Mouse (Mus musculus): ENCODE measurements around the gene Nwd2. TPM values are rescaled to one million over a fixed set of nuclear protein-coding genes. Genes with fewer than 3 reads are reported as not detected.

The Nwd2 gene
- polyA plus RNA-seq, 1 experiment from 2014 or later: 6.1 TPM

GRCm38 (mm10) chr5:63652705-63653104 lies 3.8 kb downstream of the Nwd2 start:
- no peak for TF ChIP-seq CTCF (IDR thresholded peaks at IDR 0.05)
- ChIA-PET CTCF (interaction anchor here (1.0 kb wide), 1 partner anchor 17 kb away, joined by 3 read pairs; no protein-coding TSS in a partner anchor), POLR2A (interaction anchor here (0.6 kb wide), 1 partner anchor 449 kb away, joined by 3 read pairs; no protein-coding TSS in a partner anchor)
- peaks cover 32% of the 10 kb centered on the region for H3K27me3 ChIP-seq
- DNase-seq (ENCODE audit: low read depth, low spot score) (no peak), ATAC-seq (no peak)
- in situ Hi-C loops (cut with MboI; ENCODE audit: low pct_unique_long_range_greater_than_20kb): no loop called here

DNA sequence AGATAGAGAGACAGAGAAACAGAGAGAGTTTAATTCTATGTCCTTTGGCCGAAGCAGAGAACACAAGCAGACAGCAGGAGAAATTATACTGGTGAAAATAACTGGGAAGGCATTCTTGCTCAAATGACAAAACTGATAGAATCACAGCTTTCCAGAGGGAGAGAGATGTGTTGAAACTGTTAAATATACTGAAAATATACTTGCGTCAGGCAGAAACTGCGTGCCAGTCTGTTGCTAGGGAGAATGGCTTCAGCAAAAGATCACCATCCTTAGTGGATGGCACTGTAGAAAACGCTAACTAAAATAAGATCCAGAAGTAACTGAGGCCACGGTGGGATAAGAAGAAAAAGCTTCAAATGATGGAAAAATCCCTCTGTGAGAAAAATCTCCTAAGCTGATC lies 18.0 kb downstream of the Nwd2 start:
- ChIA-PET CTCF (interaction anchor here (2.9 kb wide), 1 partner anchor 17 kb away, joined by 16 read pairs; the partner anchor contains the start of gene Nwd2), POLR2A (no interaction called here)
- no peak for TF ChIP-seq CTCF (IDR thresholded peaks at IDR 0.05)
- no peak for ATAC-seq
- in situ Hi-C loops (cut with MboI; ENCODE audit: low pct_unique_long_range_greater_than_20kb): no loop called here
- no peak for DNase-seq (ENCODE audit: low read depth, low spot score)
- peaks cover 10% of the 10 kb centered on the region for H3K27me3 ChIP-seq

DNA sequence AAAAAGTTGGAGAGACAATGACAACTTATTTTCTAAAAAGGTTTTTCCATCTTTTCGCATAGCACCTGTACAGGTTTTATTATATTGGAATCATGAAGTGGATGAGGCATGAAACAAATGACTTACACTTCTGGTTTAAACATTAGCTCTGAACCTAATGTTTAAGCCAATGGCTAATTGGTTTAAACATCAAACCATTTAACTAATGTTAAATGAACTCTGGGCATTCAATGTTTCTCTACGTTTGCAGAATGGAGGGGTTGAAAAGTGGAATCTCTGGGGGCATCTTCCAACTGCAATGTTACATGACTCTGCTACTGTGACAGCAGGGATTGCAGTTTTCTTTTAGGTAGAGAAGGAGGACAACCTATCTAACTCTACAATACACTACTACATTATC lies 27.0 kb downstream of the Nwd2 start:
- CTCF ChIA-PET: no interaction called here
- POLR2A ChIA-PET: no interaction called here
- H3K27me3 ChIP-seq: peaks cover 20% of the 10 kb centered on the region

GRCm38 (mm10) chr5:63689084-63689483 lies 40.2 kb downstream of the Nwd2 start:
- DNase-seq (ENCODE audit: low read depth, low spot score): peak; percentile 3
- no peak for TF ChIP-seq CTCF (IDR thresholded peaks at IDR 0.05)
- no peak for ATAC-seq
- no peaks in the 10 kb centered on the region for H3K27me3 ChIP-seq
- ChIA-PET CTCF (no interaction called here), POLR2A (no interaction called here)
- in situ Hi-C loops (cut with MboI; ENCODE audit: low pct_unique_long_range_greater_than_20kb): no loop called here

More for the DNA sequence above, 27.0 kb downstream of the Nwd2 start:
- no peak for TF ChIP-seq CTCF (IDR thresholded peaks at IDR 0.05)
- no peak for ATAC-seq
- in situ Hi-C loops (cut with MboI; ENCODE audit: low pct_unique_long_range_greater_than_20kb): no loop called here
- no peak for DNase-seq (ENCODE audit: low read depth, low spot score)

- TF ChIP-seq CTCF (IDR thresholded peaks at IDR 0.05): no peak
- in situ Hi-C loops (cut with MboI; ENCODE audit: low pct_unique_long_range_greater_than_20kb): no loop called here
- DNase-seq (ENCODE audit: low read depth, low spot score) (no peak), ATAC-seq (no peak)
- POLR2A ChIA-PET: no interaction called here
- CTCF ChIA-PET: interaction anchor here (0.9 to 1.6 kb wide), 2 partner anchors 10 to 17 kb away, joined by 3 read pairs; no protein-coding TSS in a partner anchor
- peaks cover 28% of the 10 kb centered on the region for H3K27me3 ChIP-seq
These were observed 47.9 kb downstream of the Nwd2 start for GRCm38 (mm10) chr5:63696784-63697183.

DNA sequence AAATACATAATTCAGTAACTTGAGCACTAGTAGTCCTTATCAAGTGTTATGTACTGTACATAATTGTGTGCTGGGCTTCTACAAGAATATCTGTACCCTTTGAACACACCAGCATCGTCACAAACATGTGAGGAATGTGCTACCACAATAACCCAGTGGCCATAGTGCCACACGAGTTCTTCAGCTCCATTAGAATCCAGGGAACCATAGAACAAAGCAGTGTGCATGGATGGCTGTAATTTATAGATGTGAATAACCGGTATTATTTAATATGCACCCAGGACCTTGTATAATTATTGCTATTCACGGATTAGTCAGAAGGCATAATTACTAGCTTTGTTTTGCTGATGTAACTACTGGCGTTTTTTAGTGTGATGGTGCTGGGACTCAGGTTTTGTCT lies 48.3 kb downstream of the Nwd2 start:
- ATAC-seq: no peak
- ChIA-PET POLR2A (no interaction called here), CTCF (interaction anchor here (1.6 kb wide), 1 partner anchor 11 kb away, joined by 3 read pairs; no protein-coding TSS in a partner anchor)
- no peak for DNase-seq (ENCODE audit: low read depth, low spot score)
- in situ Hi-C loops (cut with MboI; ENCODE audit: low pct_unique_long_range_greater_than_20kb): no loop called here
- peaks cover 28% of the 10 kb centered on the region for H3K27me3 ChIP-seq
- no peak for TF ChIP-seq CTCF (IDR thresholded peaks at IDR 0.05)

DNA sequence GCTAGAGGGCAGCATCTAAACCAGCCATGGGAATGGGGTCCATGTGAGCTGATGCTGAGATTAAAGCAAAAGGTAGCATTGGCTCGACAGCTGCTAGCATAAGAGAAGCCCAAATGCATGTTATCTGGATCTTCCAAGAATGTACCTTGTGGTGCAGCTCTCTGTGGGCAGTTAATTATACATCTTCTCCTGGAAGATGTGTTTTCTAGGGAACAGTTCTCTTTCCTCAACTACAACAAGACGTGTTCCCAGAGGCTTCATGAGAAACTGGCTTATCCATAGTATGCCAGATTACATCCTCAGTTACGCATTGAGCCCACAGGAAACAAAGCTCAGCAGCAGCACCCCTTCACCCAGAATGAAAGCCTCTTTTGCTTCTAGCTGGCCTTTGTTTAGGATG lies 80.1 kb downstream of the Nwd2 start:
- H3K27me3 ChIP-seq: peaks cover 10% of the 10 kb centered on the region
- ChIA-PET POLR2A (no interaction called here), CTCF (interaction anchor here (1.1 kb wide), 1 partner anchor 18 kb away, joined by 3 read pairs; no protein-coding TSS in a partner anchor)
- ATAC-seq (no peak), DNase-seq (ENCODE audit: low read depth, low spot score) (no peak)
- in situ Hi-C loops (cut with MboI; ENCODE audit: low pct_unique_long_range_greater_than_20kb): no loop called here
- TF ChIP-seq CTCF (IDR thresholded peaks at IDR 0.05): no peak

- peaks cover 7% of the 10 kb centered on the region for H3K27me3 ChIP-seq
- DNase-seq (ENCODE audit: low read depth, low spot score) (no peak), ATAC-seq (no peak)
- CTCF ChIA-PET: interaction anchor here (2.0 kb wide), 1 partner anchor 38 kb away, joined by 9 read pairs; no protein-coding TSS in a partner anchor
- POLR2A ChIA-PET: no interaction called here
- TF ChIP-seq CTCF (IDR thresholded peaks at IDR 0.05): no peak
- in situ Hi-C loops (cut with MboI; ENCODE audit: low pct_unique_long_range_greater_than_20kb): no loop called here
These were observed 86.6 kb downstream of the Nwd2 start for GRCm38 (mm10) chr5:63735521-63735920.

DNA sequence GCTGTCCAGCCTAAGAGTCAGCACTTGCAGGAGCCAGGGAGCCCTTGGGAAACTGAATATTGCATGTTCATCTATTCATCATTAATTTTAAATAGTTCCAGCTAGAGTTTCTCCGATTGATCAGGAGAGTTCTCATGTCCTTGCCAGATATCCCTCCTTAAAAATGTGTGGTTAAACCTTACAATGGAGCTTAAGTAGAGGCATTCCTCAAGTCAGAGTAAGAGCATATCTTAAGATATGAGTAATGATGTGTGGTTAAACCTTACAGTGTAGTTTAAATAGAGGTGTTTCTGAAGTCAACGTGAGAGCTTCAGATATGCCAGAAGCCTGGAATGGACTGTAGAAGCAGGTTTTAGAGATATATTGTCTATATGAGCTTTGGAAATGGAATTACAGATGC lies 94.5 kb downstream of the Nwd2 start:
- ATAC-seq (peak; percentile 97), DNase-seq (ENCODE audit: low read depth, low spot score) (no peak)
- CTCF ChIA-PET: interaction anchor here (0.8 to 1.6 kb wide), 2 partner anchors 11 to 75 kb away, joined by 3 read pairs; no protein-coding TSS in a partner anchor
- no peak for TF ChIP-seq CTCF (IDR thresholded peaks at IDR 0.05)
- POLR2A ChIA-PET: no interaction called here
- peaks cover 7% of the 10 kb centered on the region for H3K27me3 ChIP-seq
- in situ Hi-C loops (cut with MboI; ENCODE audit: low pct_unique_long_range_greater_than_20kb): no loop called here

DNA sequence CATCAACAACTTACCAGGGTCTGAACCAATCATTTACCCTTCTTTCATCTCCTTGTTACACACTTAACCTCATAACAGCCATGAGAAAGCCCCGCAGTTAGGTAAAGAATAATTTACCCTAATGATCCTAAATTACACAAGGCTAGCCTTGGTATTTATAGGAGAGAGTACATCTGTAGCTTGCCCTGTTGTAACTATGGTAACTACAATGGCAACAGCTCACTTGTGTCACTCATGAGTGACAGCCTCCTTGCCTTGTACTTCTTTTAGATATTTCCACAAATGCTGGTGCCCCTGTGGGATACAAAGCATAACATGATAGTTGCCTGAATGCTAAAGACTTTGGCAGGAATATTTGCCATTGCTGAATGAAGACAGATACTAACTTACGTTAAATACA lies 99.4 kb downstream of the Nwd2 start:
- H3K27me3 ChIP-seq: peaks cover 8% of the 10 kb centered on the region
- no peak for TF ChIP-seq CTCF (IDR thresholded peaks at IDR 0.05)
- in situ Hi-C loops (cut with MboI; ENCODE audit: low pct_unique_long_range_greater_than_20kb): no loop called here
- no peak for ATAC-seq
- POLR2A ChIA-PET: no interaction called here
- no peak for DNase-seq (ENCODE audit: low read depth, low spot score)
- CTCF ChIA-PET: no interaction called here

GRCm38 (mm10) chr5:63748759-63749158 lies 99.9 kb downstream of the Nwd2 start:
- ATAC-seq: no peak
- ChIA-PET POLR2A (no interaction called here), CTCF (no interaction called here)
- no peak for TF ChIP-seq CTCF (IDR thresholded peaks at IDR 0.05)
- H3K27me3 ChIP-seq: peaks cover 8% of the 10 kb centered on the region
- no peak for DNase-seq (ENCODE audit: low read depth, low spot score)
- in situ Hi-C loops (cut with MboI; ENCODE audit: low pct_unique_long_range_greater_than_20kb): no loop called here
